Mouse (Mus musculus) forebrain, embryonic 13.5 days (tissue): Measurements from ENCODE around the gene P2rx5. TPM values are rescaled to one million over a fixed set of nuclear protein-coding genes. Genes with fewer than 3 reads are reported as not detected.

Experiments
- ATAC-seq: fragments of 200-750 bp; cut with Nextera tagmentation; 2 replicates; pipeline ENCODE4 v1.8.0; 2017
- H3K27ac ChIP-seq: fragments of 300-500 bp; sonication (generic); 2 replicates; pipeline ENCODE4 v1.5.1; 2015; ENCODE audit warnings: inconsistent platforms, mild to moderate bottlenecking, moderate library complexity
- H3K27me3 ChIP-seq: fragments of 300-500 bp; sonication (generic); 2 replicates; pipeline ENCODE4 v1.6.1; 2015; ENCODE audit warnings: mild to moderate bottlenecking, inconsistent platforms
- H3K36me3 ChIP-seq: fragments of 300-500 bp; sonication (generic); 2 replicates; pipeline ENCODE4 v1.6.1; 2015; ENCODE audit warnings: mild to moderate bottlenecking, inconsistent platforms; ENCODE audit not compliant: poor library complexity, severe bottlenecking
- H3K4me1 ChIP-seq: fragments of 300-500 bp; sonication (generic); 2 replicates; pipeline ENCODE4 v1.6.1; 2015; ENCODE audit warnings: inconsistent platforms
- H3K4me2 ChIP-seq: fragments of 300-500 bp; sonication (generic); 2 replicates; pipeline ENCODE4 v1.6.1; 2015; ENCODE audit warnings: inconsistent platforms, mild to moderate bottlenecking, moderate library complexity
- H3K4me3 ChIP-seq: fragments of 300-500 bp; sonication (generic); 2 replicates; pipeline ENCODE4 v1.5.1; 2015; ENCODE audit warnings: mild to moderate bottlenecking, inconsistent platforms
- H3K9ac ChIP-seq: fragments of 300-500 bp; sonication (generic); 2 replicates; pipeline ENCODE4 v1.6.1; 2015; ENCODE audit warnings: mild to moderate bottlenecking, inconsistent platforms
- H3K9me3 ChIP-seq: fragments of 300-500 bp; sonication (generic); replicated peaks from 2 replicates; pipeline ENCODE4 v1.6.1; 2016; ENCODE audit warnings: inconsistent platforms
- WGBS: fragments of 180-500 bp; shearing (Covaris S2); methylation state at CpG from one replicate; pipeline ENCODE4 v1.1.7; 2015; 5-methylcytosine and 5-hydroxymethylcytosine counted together
- polyA plus RNA-seq: library from polyadenylated mRNA; unstranded; fragments of >200 nt; fragmentation: Nextera tagmentation; extraction: Ambion mirVana; gene quantifications from 2 replicates; pipeline ENCODE4 v1.2.1, GENCODE M21; 2015

The P2rx5 gene
- polyA plus RNA-seq, 1 experiment from 2014 or later: 0.26 TPM

GRCm38 (mm10) chr11:73146975-73147365, 13.3 kb upstream of the P2rx5 start:
- no peak for ATAC-seq
- WGBS: 59% methylated on average over 7 of the region's 7 CpGs
- H3K27ac ChIP-seq: no peak overlapping the region
- 0 out of 2 replicates have a peak, but pooled peaks cover 2% of the 10 kb centered on the region for H3K27me3 ChIP-seq
- H3K4me1 ChIP-seq: no peaks in the 10 kb centered on the region
- H3K9me3 ChIP-seq: no peaks in the 10 kb centered on the region
- no peak overlapping the region for H3K9ac ChIP-seq
- H3K36me3 ChIP-seq: no peaks in the 10 kb centered on the region
- no peak overlapping the region for H3K4me2 ChIP-seq
- no peak overlapping the region for H3K4me3 ChIP-seq

GRCm38 (mm10) chr11:73148209-73148608, 12.0 kb upstream of the P2rx5 start:
- 0 out of 2 replicates have a peak, but pooled peaks cover under 1% of the 10 kb centered on the region for H3K27me3 ChIP-seq
- H3K9ac ChIP-seq: no peak overlapping the region
- no peak for ATAC-seq
- no peaks in the 10 kb centered on the region for H3K9me3 ChIP-seq
- H3K4me1 ChIP-seq: no peaks in the 10 kb centered on the region
- no peak overlapping the region for H3K27ac ChIP-seq
- no peak overlapping the region for H3K4me3 ChIP-seq
- 72% methylated on average over 9 of the region's 9 CpGs for WGBS
- no peak overlapping the region for H3K4me2 ChIP-seq
- H3K36me3 ChIP-seq: no peaks in the 10 kb centered on the region

GRCm38 (mm10) chr11:73155071-73155470, 5.2 kb upstream of the P2rx5 start:
- Histone ChIP-seq H3K4me3 (no peak overlapping the region), H3K36me3 (no peaks in the 10 kb centered on the region), H3K27me3 (peaks cover 19% of the 10 kb centered on the region), H3K9ac (no peak overlapping the region), H3K4me2 (no peak overlapping the region), H3K9me3 (no peaks in the 10 kb centered on the region), H3K4me1 (0 out of 2 replicates have a peak, but pooled peaks cover under 1% of the 10 kb centered on the region), H3K27ac (no peak overlapping the region)
- no peak for ATAC-seq
- 75% methylated on average over 6 of the region's 6 CpGs for WGBS

GRCm38 (mm10) chr11:73160811-73161200, 585 bp downstream of the P2rx5 start:
- peak overlapping the region; percentile 64 for H3K4me2 ChIP-seq
- no peaks in the 10 kb centered on the region for H3K9me3 ChIP-seq
- no peak for ATAC-seq
- no peak overlapping the region for H3K27ac ChIP-seq
- WGBS: 31% methylated on average over 6 of the region's 6 CpGs
- no peak overlapping the region; the same call in 1 of the 2 replicates for H3K9ac ChIP-seq
- H3K27me3 ChIP-seq: peaks cover 36% of the 10 kb centered on the region
- peaks cover 9% of the 10 kb centered on the region; the same call in 1 of the 2 replicates for H3K4me1 ChIP-seq
- H3K36me3 ChIP-seq: no peaks in the 10 kb centered on the region
- peak overlapping the region; percentile 37 for H3K4me3 ChIP-seq

GRCm38 (mm10) chr11:73161616-73162015, 1.4 kb downstream of the P2rx5 start:
- WGBS: 91% methylated on average over 4 of the region's 4 CpGs
- H3K36me3 ChIP-seq: no peaks in the 10 kb centered on the region
- H3K9ac ChIP-seq: no peak overlapping the region
- no peak overlapping the region for H3K4me2 ChIP-seq
- H3K27ac ChIP-seq: no peak overlapping the region
- H3K4me3 ChIP-seq: no peak overlapping the region
- H3K9me3 ChIP-seq: no peaks in the 10 kb centered on the region
- H3K4me1 ChIP-seq: peaks cover 9% of the 10 kb centered on the region; the same call in 1 of the 2 replicates
- ATAC-seq: no peak
- H3K27me3 ChIP-seq: peaks cover 36% of the 10 kb centered on the region

GRCm38 (mm10) chr11:73162284-73162683, 2.1 kb downstream of the P2rx5 start:
- H3K9me3 ChIP-seq: no peaks in the 10 kb centered on the region
- ATAC-seq: no peak
- no peak overlapping the region for H3K9ac ChIP-seq
- 86% methylated on average over 5 of the region's 5 CpGs for WGBS
- no peaks in the 10 kb centered on the region for H3K36me3 ChIP-seq
- no peak overlapping the region for H3K27ac ChIP-seq
- H3K4me2 ChIP-seq: no peak overlapping the region
- peaks cover 36% of the 10 kb centered on the region for H3K27me3 ChIP-seq
- no peak overlapping the region for H3K4me3 ChIP-seq
- peaks cover 9% of the 10 kb centered on the region; the same call in 1 of the 2 replicates for H3K4me1 ChIP-seq

GRCm38 (mm10) chr11:73168071-73168470, 7.8 kb downstream of the P2rx5 start:
- Histone ChIP-seq H3K4me1 (no peaks in the 10 kb centered on the region), H3K9ac (no peak overlapping the region), H3K4me2 (no peak overlapping the region), H3K36me3 (peaks cover 24% of the 10 kb centered on the region; the same call in 1 of the 2 replicates), H3K9me3 (no peaks in the 10 kb centered on the region), H3K27me3 (no peaks in the 10 kb centered on the region), H3K27ac (no peak overlapping the region), H3K4me3 (no peak overlapping the region)
- 85% methylated on average over 8 of the region's 8 CpGs for WGBS
- no peak for ATAC-seq

- ATAC-seq: no peak
- Histone ChIP-seq H3K36me3 (peaks cover 29% of the 10 kb centered on the region), H3K4me2 (no peak overlapping the region), H3K4me1 (no peaks in the 10 kb centered on the region), H3K9me3 (no peaks in the 10 kb centered on the region), H3K9ac (no peak overlapping the region), H3K27ac (no peak overlapping the region), H3K4me3 (no peak overlapping the region), H3K27me3 (no peaks in the 10 kb centered on the region)
- WGBS: 86% methylated on average over 6 of the region's 6 CpGs
These were observed 8.4 kb downstream of the P2rx5 start for GRCm38 (mm10) chr11:73168576-73168975.

GRCm38 (mm10) chr11:73169231-73169630, 9.0 kb downstream of the P2rx5 start:
- Histone ChIP-seq H3K9me3 (no peaks in the 10 kb centered on the region), H3K27ac (no peak overlapping the region), H3K4me2 (no peak overlapping the region), H3K4me3 (no peak overlapping the region), H3K27me3 (no peaks in the 10 kb centered on the region), H3K36me3 (peaks cover 32% of the 10 kb centered on the region), H3K9ac (no peak overlapping the region), H3K4me1 (no peaks in the 10 kb centered on the region)
- ATAC-seq: peak; percentile 41; the same call in 1 of the 2 replicates
- WGBS: 39% methylated on average over 4 of the region's 4 CpGs

- Histone ChIP-seq H3K9me3 (no peaks in the 10 kb centered on the region), H3K36me3 (peaks cover 39% of the 10 kb centered on the region), H3K9ac (no peak overlapping the region), H3K4me3 (no peak overlapping the region), H3K27me3 (no peaks in the 10 kb centered on the region), H3K27ac (no peak overlapping the region), H3K4me1 (peaks cover 18% of the 10 kb centered on the region), H3K4me2 (no peak overlapping the region)
- no peak for ATAC-seq
- WGBS: 67% methylated on average over 5 of the region's 5 CpGs
These were observed 12.0 kb downstream of the P2rx5 start for GRCm38 (mm10) chr11:73172186-73172585.

- 57% methylated on average over 8 of the region's 8 CpGs for WGBS
These were observed 15.4 kb downstream of the P2rx5 start for GRCm38 (mm10) chr11:73175612-73176011.

GRCm38 (mm10) chr11:73176186-73176585, 16.0 kb downstream of the P2rx5 start:
- H3K9me3 ChIP-seq: no peaks in the 10 kb centered on the region

More at GRCm38 (mm10) chr11:73175612-73176011, 15.4 kb downstream of the P2rx5 start:
- Histone ChIP-seq H3K9me3 (no peaks in the 10 kb centered on the region), H3K4me2 (peak overlapping the region; percentile 84), H3K36me3 (peaks cover 40% of the 10 kb centered on the region), H3K9ac (peak overlapping the region; percentile 90), H3K27me3 (no peaks in the 10 kb centered on the region), H3K27ac (no peak overlapping the region), H3K4me1 (peaks cover 32% of the 10 kb centered on the region), H3K4me3 (peak overlapping the region; percentile 91)
- ATAC-seq: no peak

More at GRCm38 (mm10) chr11:73176186-73176585, 16.0 kb downstream of the P2rx5 start:
- Histone ChIP-seq H3K4me3 (peak overlapping the region; percentile 91), H3K27ac (peak overlapping the region; percentile 76), H3K4me2 (peak overlapping the region; percentile 84), H3K36me3 (peaks cover 37% of the 10 kb centered on the region), H3K9ac (peak overlapping the region; percentile 90), H3K27me3 (no peaks in the 10 kb centered on the region), H3K4me1 (peaks cover 32% of the 10 kb centered on the region)
- ATAC-seq: no peak
- 1% methylated on average over 15 of the region's 15 CpGs for WGBS
